Mouse (Mus musculus): ENCODE data around the gene Wwox. TPM values are rescaled to one million over a fixed set of nuclear protein-coding genes. Genes with fewer than 3 reads are reported as not detected.

Wwox gene
- total RNA-seq, 2 experiments from 2014 or later = 12.7 to 13.6 TPM

GRCm38 (mm10) chr8:114875161-114875560, 435.7 kb downstream of the Wwox start:
- DNase-seq (ENCODE audit: low spot score in 2 of 2) = no peak

GRCm38 (mm10) chr8:114876161-114876611, 436.7 kb downstream of the Wwox start:
- intact Hi-C loops (cut with DNase I) = no loop called here
- DNase-seq (ENCODE audit: low spot score in 2 of 2) = no peak

More at GRCm38 (mm10) chr8:114875161-114875560, 435.7 kb downstream of the Wwox start:
- intact Hi-C loops (cut with DNase I) = no loop called here

GRCm38 (mm10) chr8:114876696-114877206, 437.3 kb downstream of the Wwox start:
- intact Hi-C loops (cut with DNase I) = no loop called here
- DNase-seq (ENCODE audit: low spot score in 2 of 2) = no peak

GRCm38 (mm10) chr8:114877234-114877633, 437.8 kb downstream of the Wwox start:
- intact Hi-C loops (cut with DNase I) = no loop called here
- no peak for DNase-seq (ENCODE audit: low spot score in 2 of 2)

- intact Hi-C loops (cut with DNase I) = no loop called here
- DNase-seq (ENCODE audit: low spot score in 2 of 2) = no peak
Observed at GRCm38 (mm10) chr8:114878449-114879276, 439.2 kb downstream of the Wwox start.

- no peak for DNase-seq (ENCODE audit: low spot score in 2 of 2)
- intact Hi-C loops (cut with DNase I) = no loop called here
Observed at GRCm38 (mm10) chr8:114879277-114879568, 439.8 kb downstream of the Wwox start.

- intact Hi-C loops (cut with DNase I) = no loop called here
- no peak for DNase-seq (ENCODE audit: low spot score in 2 of 2)
Observed at GRCm38 (mm10) chr8:114879678-114880077, 440.2 kb downstream of the Wwox start.

- intact Hi-C loops (cut with DNase I) = no loop called here
- no peak for DNase-seq (ENCODE audit: low spot score in 2 of 2)
Observed at GRCm38 (mm10) chr8:114880475-114881135, 441.1 kb downstream of the Wwox start.

GRCm38 (mm10) chr8:114881891-114882401, 442.5 kb downstream of the Wwox start:
- intact Hi-C loops (cut with DNase I) = no loop called here
- no peak for DNase-seq (ENCODE audit: low spot score in 2 of 2)

- no peak for DNase-seq (ENCODE audit: low spot score in 2 of 2)
- intact Hi-C loops (cut with DNase I) = no loop called here
Observed at GRCm38 (mm10) chr8:114882504-114882903, 443.0 kb downstream of the Wwox start.

- intact Hi-C loops (cut with DNase I) = no loop called here
Observed at GRCm38 (mm10) chr8:114882936-114883606, 443.6 kb downstream of the Wwox start.

GRCm38 (mm10) chr8:114883967-114884366, 444.5 kb downstream of the Wwox start:
- intact Hi-C loops (cut with DNase I) = no loop called here
- no peak for DNase-seq (ENCODE audit: low spot score in 2 of 2)

More at GRCm38 (mm10) chr8:114882936-114883606, 443.6 kb downstream of the Wwox start:
- DNase-seq (ENCODE audit: low spot score in 2 of 2) = no peak

GRCm38 (mm10) chr8:114885026-114885592, 445.7 kb downstream of the Wwox start:
- intact Hi-C loops (cut with DNase I) = no loop called here
- no peak for DNase-seq (ENCODE audit: low spot score in 2 of 2)

GRCm38 (mm10) chr8:114888388-114888787, 448.9 kb downstream of the Wwox start:
- intact Hi-C loops (cut with DNase I) = no loop called here

GRCm38 (mm10) chr8:114889578-114890374, 450.3 kb downstream of the Wwox start:
- intact Hi-C loops (cut with DNase I) = no loop called here
- peak; percentile 21 to 24 for DNase-seq (ENCODE audit: low spot score in 2 of 2)

More at GRCm38 (mm10) chr8:114888388-114888787, 448.9 kb downstream of the Wwox start:
- DNase-seq (ENCODE audit: low spot score in 2 of 2) = no peak

GRCm38 (mm10) chr8:114890478-114890877, 451.0 kb downstream of the Wwox start:
- DNase-seq (ENCODE audit: low spot score in 2 of 2) = no peak
- intact Hi-C loops (cut with DNase I) = no loop called here

- intact Hi-C loops (cut with DNase I) = no loop called here
- DNase-seq (ENCODE audit: low spot score in 2 of 2) = no peak
Observed at GRCm38 (mm10) chr8:114891252-114891651, 451.8 kb downstream of the Wwox start.

- DNase-seq (ENCODE audit: low spot score in 2 of 2) = no peak
- intact Hi-C loops (cut with DNase I) = no loop called here
Observed at GRCm38 (mm10) chr8:114897432-114897831, 458.0 kb downstream of the Wwox start.

GRCm38 (mm10) chr8:114899157-114899556, 459.7 kb downstream of the Wwox start:
- intact Hi-C loops (cut with DNase I) = no loop called here
- no peak for DNase-seq (ENCODE audit: low spot score in 2 of 2)
